Mouse (Mus musculus) erythroblast, embryonic 14.5 days (primary cell): ENCODE data around the gene Map3k1. TPM values are rescaled to one million over a fixed set of nuclear protein-coding genes. Genes with fewer than 3 reads are reported as not detected.

Experiments
- H3K27me3 ChIP-seq: 2 replicates; pipeline ENCODE4 v1.6.1; 2012; ENCODE audit warnings: inconsistent platforms; ENCODE audit not compliant: control insufficient read depth
- H3K36me3 ChIP-seq: 2 replicates; pipeline ENCODE4 v1.6.1; 2012; ENCODE audit warnings: mild to moderate bottlenecking, inconsistent platforms; ENCODE audit not compliant: control insufficient read depth
- H3K4me1 ChIP-seq: 2 replicates; pipeline ENCODE4 v1.6.1; 2012; ENCODE audit warnings: inconsistent platforms; ENCODE audit not compliant: control insufficient read depth
- H3K4me3 ChIP-seq: replicated peaks from 2 replicates; pipeline ENCODE3; 2012; ENCODE audit warnings: moderate library complexity, mild to moderate bottlenecking, inconsistent platforms
- H3K9me3 ChIP-seq: 2 replicates; pipeline ENCODE4 v1.6.1; 2012; ENCODE audit warnings: low read length, inconsistent platforms, mixed read lengths; ENCODE audit not compliant: control insufficient read depth
- GATA1 ChIP-seq: IDR thresholded peaks from 2 replicates; pipeline ENCODE4 v1.6.1; 2012; ENCODE audit warnings: low read length, inconsistent platforms, mixed read lengths
- TAL1 ChIP-seq: IDR thresholded peaks from 3 replicates; pipeline ENCODE4 v1.6.1; 2012; ENCODE audit warnings: low read length, inconsistent platforms, mixed read lengths
- polyA plus RNA-seq: library from polyadenylated mRNA; stranded (reverse); fragments of >175 nt; gene quantifications from 2 replicates; pipeline ENCODE4 v1.2.3, GENCODE M21; 2012

Gene Map3k1
- polyA plus RNA-seq: 1.5 and 2.1 TPM in 2 replicates

GRCm38 (mm10) chr13:111808637-111809465, at the start of gene Map3k1:
Map3k1 (minus strand) TSS chr13:111808993.
- H3K27me3 ChIP-seq: peaks cover 52% of the 10 kb centered on the region
- peaks cover 44% of the 10 kb centered on the region for H3K4me1 ChIP-seq
- peaks cover 8% of the 10 kb centered on the region for H3K36me3 ChIP-seq
- peak within 1 kb of the TSS; percentile 94 for H3K4me3 ChIP-seq
- TF ChIP-seq GATA1 (no peak), TAL1 (no peak)
- no peaks in the 10 kb centered on the region for H3K9me3 ChIP-seq

GRCm38 (mm10) chr13:111856786-111857455, 48.1 kb upstream of the Map3k1 start:
- TF ChIP-seq GATA1 (no peak), TAL1 (no peak)
- Histone ChIP-seq H3K36me3 (no peaks in the 10 kb centered on the region), H3K27me3 (peaks cover 10% of the 10 kb centered on the region), H3K4me3 (no peak overlapping the region), H3K4me1 (peaks cover 4% of the 10 kb centered on the region), H3K9me3 (peaks cover 2% of the 10 kb centered on the region; the same call in 1 of the 2 replicates)

GRCm38 (mm10) chr13:111856232-111856631, 47.4 kb upstream of the Map3k1 start:
- peaks cover 14% of the 10 kb centered on the region for H3K27me3 ChIP-seq
- no peak overlapping the region for H3K4me3 ChIP-seq
- H3K9me3 ChIP-seq: peaks cover 2% of the 10 kb centered on the region; the same call in 1 of the 2 replicates
- no peaks in the 10 kb centered on the region for H3K36me3 ChIP-seq
- peaks cover 6% of the 10 kb centered on the region for H3K4me1 ChIP-seq
- TF ChIP-seq GATA1: no peak

- Histone ChIP-seq H3K9me3 (no peaks in the 10 kb centered on the region), H3K4me3 (no peak overlapping the region), H3K27me3 (peaks cover 26% of the 10 kb centered on the region), H3K4me1 (peaks cover 12% of the 10 kb centered on the region), H3K36me3 (no peaks in the 10 kb centered on the region)
- no peak for TF ChIP-seq TAL1
- no peak for TF ChIP-seq GATA1
Measured at GRCm38 (mm10) chr13:111852451-111853224, 43.8 kb upstream of the Map3k1 start.

- Histone ChIP-seq H3K4me3 (no peak overlapping the region), H3K36me3 (no peaks in the 10 kb centered on the region), H3K9me3 (no peaks in the 10 kb centered on the region), H3K27me3 (peaks cover 26% of the 10 kb centered on the region), H3K4me1 (peaks cover 14% of the 10 kb centered on the region)
- no peak for TF ChIP-seq GATA1
- no peak for TF ChIP-seq TAL1
Measured at GRCm38 (mm10) chr13:111850046-111850837, 41.4 kb upstream of the Map3k1 start.

GRCm38 (mm10) chr13:111845471-111845870, 36.7 kb upstream of the Map3k1 start:
- no peaks in the 10 kb centered on the region for H3K36me3 ChIP-seq
- H3K27me3 ChIP-seq: peaks cover 12% of the 10 kb centered on the region
- H3K4me1 ChIP-seq: peaks cover 14% of the 10 kb centered on the region
- no peak for TF ChIP-seq GATA1
- TF ChIP-seq TAL1: no peak
- H3K9me3 ChIP-seq: no peaks in the 10 kb centered on the region
- H3K4me3 ChIP-seq: no peak overlapping the region

- Histone ChIP-seq H3K4me3 (no peak overlapping the region), H3K27me3 (peaks cover 5% of the 10 kb centered on the region), H3K9me3 (no peaks in the 10 kb centered on the region), H3K36me3 (no peaks in the 10 kb centered on the region), H3K4me1 (peaks cover 10% of the 10 kb centered on the region)
- TF ChIP-seq GATA1: no peak
- no peak for TF ChIP-seq TAL1
Measured at GRCm38 (mm10) chr13:111844313-111844712, 35.5 kb upstream of the Map3k1 start.

- no peaks in the 10 kb centered on the region; the same call in 1 of the 2 replicates for H3K4me1 ChIP-seq
- no peaks in the 10 kb centered on the region for H3K9me3 ChIP-seq
- H3K27me3 ChIP-seq: peaks cover 28% of the 10 kb centered on the region
- H3K36me3 ChIP-seq: no peaks in the 10 kb centered on the region
- no peak overlapping the region for H3K4me3 ChIP-seq
- TF ChIP-seq TAL1 (no peak), GATA1 (no peak)
Measured at GRCm38 (mm10) chr13:111835787-111836186, 27.0 kb upstream of the Map3k1 start.
